Mouse (Mus musculus) kidney, adult 2 months (tissue): Measurements from ENCODE around the gene Fezf2.

Experiments used
- CTCF ChIP-seq: fragments of 200-500 bp; conservative IDR thresholded peaks from 2 replicates; pipeline ENCODE4 v1.5.1; 2011; ENCODE audit warnings: low read depth, mild to moderate bottlenecking, control low read depth, low read length, moderate library complexity, mixed read lengths; ENCODE audit not compliant: insufficient read depth, insufficient read length
- POLR2A ChIP-seq: fragments of 200-500 bp; IDR thresholded peaks from one replicate; pipeline ENCODE4 v1.6.1; 2011; ENCODE audit warnings: low read depth, low read length, control low read depth

DNA sequence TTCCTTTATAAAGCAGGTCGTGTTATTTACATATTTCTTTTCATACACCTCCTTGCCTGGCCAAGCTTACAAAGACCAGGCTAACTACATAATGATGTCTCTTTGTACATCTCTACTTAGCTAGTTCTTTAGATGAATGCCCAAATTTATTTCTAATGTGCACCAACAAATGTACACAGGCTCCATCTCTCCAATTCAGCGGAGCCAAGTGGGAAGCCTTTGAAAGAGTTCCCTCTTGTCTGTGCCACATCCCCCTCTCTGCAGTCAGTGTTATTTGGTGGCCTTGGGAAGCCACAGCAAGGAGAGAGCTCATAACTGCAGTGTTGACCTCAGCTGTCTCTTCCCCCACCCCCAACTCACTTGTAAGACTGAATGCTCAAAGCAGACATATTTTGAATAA is 46.3 kb upstream of the Fezf2 start:
- TF ChIP-seq CTCF = no peak
- no peak for TF ChIP-seq POLR2A
